Mouse (Mus musculus) large intestine, adult 2 months (tissue): Measurements from ENCODE around the gene Ppard. TPM values are rescaled to one million over a fixed set of nuclear protein-coding genes. Genes with fewer than 3 reads are reported as not detected.
A peak's percentile ranks its signal among the peaks of the same experiment; 100 is the strongest.
"Not testable (repeated sequence)": the region's sequence is repeated elsewhere in the genome, so short reads cannot be mapped to it uniquely, and the experiment has no call there.

ENCODE experiments used
- DNase-seq: peaks from one replicate; pipeline ENCODE4 v3.0.0-alpha.2; 2012; ENCODE audit warnings: low read depth, low spot score
- WGBS: fragments of 180-500 bp; shearing (Covaris S2); methylation state at CpG from one replicate; pipeline ENCODE4 v1.1.7; 2018; 5-methylcytosine and 5-hydroxymethylcytosine counted together
- polyA plus RNA-seq: library from polyadenylated mRNA; depleted of rRNA; stranded (reverse); fragments of >200 nt; gene quantifications from 2 replicates; pipeline ENCODE4 v1.2.3, GENCODE M21; 2012

The Ppard gene
- polyA plus RNA-seq, 1 experiment, result 139 TPM

- not testable (repeated sequence) for DNase-seq
Observed at GRCm38 (mm10) chr17:28222463-28222862, 10.0 kb upstream of the Ppard start.

GRCm38 (mm10) chr17:28223561-28224391, 8.7 kb upstream of the Ppard start:
- DNase-seq, result peak; percentile 94
- 1% methylated on average over 46 of the region's 46 CpGs for WGBS

More at GRCm38 (mm10) chr17:28222463-28222862, 10.0 kb upstream of the Ppard start:
- 92% methylated on average over 10 of the region's 10 CpGs for WGBS

DNA sequence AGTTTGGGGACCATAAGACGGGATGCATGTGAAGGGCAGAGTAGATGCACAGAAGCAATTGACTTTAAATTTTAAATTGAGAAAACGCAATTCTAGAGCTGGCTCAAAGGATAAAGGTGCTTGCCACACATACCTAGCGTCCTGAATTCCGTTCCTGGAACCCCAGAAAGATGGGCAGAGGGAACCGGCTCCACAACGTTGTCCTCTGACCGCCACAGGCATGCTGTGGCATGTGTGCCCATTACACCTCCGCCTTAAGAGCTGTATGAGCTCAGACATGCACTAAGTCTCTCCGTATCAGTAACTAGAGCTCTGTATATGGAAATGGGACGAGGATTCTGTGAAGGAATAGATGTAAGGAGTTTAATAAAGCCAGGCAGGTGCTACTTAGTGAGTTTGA, 7.9 kb upstream of the Ppard start:
- no peak for DNase-seq
- 77% methylated on average over 10 of the region's 10 CpGs for WGBS

DNA sequence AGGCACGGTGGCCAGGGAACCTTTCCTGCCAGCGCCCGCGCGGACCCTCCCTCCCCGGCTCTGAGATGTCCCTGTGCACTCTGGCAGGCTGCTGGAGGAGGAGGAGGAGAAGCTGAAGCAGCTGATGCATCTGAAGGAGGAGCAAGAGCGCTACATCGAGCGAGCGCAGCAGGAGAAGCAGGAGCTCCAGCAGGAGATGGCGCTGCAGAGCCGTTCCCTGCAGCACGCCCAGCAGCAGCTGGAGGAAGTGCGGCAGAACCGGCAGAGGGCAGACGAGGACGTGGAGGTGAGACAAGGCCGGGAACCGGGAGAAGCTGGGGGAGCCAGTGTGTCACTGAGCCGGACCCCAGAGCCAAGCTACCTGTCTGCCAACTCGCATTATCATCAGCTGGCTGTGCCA, 6.5 kb upstream of the Ppard start:
- WGBS, result 1% methylated on average over 21 of the region's 21 CpGs
- peak; percentile 74 for DNase-seq

- 32% methylated on average over 6 of the region's 6 CpGs for WGBS
Observed at GRCm38 (mm10) chr17:28230486-28230885, 2.0 kb upstream of the Ppard start.

DNA sequence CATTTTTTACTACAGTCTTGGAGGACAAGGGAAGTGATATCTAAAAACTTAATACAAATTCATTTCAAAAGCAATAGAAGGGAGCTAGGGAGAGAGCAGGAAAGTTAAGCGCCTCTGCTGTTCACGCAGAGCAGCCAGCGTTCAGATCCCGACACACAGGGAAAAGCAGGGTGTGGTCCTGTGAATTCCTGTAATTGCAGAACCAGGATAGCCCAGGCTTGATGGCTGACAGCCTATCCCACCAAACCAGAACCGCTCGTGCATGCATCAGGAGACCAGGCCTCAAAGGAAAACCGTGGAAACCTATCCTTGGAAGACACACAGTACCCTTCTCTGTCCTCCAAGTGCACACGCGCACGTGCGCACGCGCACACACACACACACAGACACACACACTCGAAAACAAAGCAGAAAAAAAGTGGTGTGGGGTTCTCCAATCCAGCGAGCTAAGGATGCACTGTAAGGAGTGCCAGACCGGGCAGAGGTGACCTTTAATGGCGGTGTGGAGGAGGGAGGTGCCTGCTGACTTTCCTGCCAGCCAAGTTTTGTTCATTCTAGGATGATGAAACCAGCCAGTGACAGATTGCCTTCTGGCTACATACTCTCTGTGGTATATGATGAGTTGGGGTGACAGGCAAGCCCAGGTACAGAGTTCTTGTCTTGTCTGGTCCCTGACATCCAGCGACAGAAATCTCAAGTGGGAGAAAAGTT, 1.3 kb upstream of the Ppard start:
- WGBS, result 74% methylated on average over 18 of the region's 18 CpGs
- no peak for DNase-seq

More at GRCm38 (mm10) chr17:28230486-28230885, 2.0 kb upstream of the Ppard start:
- DNase-seq, result no peak

DNA sequence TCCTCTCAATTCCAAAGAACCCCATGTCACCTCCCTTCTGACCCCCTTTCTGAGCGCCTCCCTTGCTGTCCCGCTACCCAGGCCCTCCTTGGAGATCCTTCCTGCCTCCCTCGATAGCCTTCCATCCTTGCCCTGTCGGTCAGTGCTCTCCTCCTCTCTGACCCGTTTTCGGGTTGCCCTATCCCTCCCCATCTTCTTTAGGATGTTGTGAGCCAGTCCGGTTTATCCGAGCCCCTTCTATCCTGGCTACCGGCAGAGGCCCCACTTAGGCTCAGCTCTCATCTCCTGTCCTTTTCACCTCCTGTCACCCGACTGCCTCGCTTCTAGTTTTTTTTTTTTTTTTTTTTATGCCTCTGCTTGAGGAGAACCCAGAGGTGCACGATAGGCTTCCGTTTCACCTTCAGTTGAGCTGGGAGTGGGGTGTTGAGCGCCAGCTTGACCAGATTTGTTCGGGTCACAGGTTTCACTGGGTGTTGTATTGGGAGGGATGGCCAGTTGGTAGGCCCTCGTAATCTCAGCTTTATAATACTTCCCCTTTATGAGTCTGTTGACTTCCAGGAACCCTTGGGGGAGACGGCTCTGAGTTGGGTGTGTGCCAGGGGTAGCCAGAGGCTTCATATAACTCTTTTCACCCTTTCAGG, 711 bp downstream of the Ppard start:
- DNase-seq, result no peak
- under 1% methylated on average over 17 of the region's 17 CpGs for WGBS

GRCm38 (mm10) chr17:28234641-28235040, 2.1 kb downstream of the Ppard start:
- WGBS, result 62% methylated on average over 5 of the region's 5 CpGs

DNA sequence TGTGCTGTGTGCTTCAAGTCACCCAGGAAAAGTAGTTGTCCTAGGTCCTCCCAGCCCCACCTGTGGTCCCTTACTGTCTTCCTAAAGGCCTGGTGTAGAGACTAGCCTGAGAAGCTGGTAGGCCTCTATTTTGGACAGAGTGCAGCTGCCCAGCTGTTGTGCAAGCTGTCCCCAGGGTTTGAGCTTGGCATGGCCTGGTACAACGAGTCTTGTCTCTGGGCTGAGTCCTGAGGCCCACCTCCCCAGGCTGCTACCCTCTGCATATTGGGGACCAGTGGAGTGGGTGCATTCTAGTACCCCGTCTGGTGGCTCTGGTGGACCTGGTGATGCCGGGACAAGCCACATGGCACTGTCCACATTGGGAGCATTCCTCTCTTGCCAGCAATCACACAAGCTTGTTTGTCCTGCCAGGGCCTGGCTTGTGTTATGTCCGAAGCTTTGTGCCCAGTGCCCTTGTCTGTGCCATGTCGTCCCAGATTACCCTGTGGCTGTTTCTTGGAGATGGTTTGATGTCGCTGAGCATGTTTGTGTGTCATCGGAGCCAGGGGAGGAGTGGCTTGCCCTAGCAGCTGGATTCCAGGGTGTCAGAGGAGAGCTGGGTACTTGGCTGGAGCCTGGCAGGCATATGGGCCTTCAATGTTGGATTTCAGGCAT, 3.6 kb downstream of the Ppard start:
- WGBS, result 39% methylated on average over 7 of the region's 7 CpGs
- DNase-seq, result no peak

More at GRCm38 (mm10) chr17:28234641-28235040, 2.1 kb downstream of the Ppard start:
- DNase-seq, result no peak

GRCm38 (mm10) chr17:28236636-28237015, 4.1 kb downstream of the Ppard start:
- WGBS, result 44% methylated on average over 4 of the region's 4 CpGs
- no peak for DNase-seq

DNA sequence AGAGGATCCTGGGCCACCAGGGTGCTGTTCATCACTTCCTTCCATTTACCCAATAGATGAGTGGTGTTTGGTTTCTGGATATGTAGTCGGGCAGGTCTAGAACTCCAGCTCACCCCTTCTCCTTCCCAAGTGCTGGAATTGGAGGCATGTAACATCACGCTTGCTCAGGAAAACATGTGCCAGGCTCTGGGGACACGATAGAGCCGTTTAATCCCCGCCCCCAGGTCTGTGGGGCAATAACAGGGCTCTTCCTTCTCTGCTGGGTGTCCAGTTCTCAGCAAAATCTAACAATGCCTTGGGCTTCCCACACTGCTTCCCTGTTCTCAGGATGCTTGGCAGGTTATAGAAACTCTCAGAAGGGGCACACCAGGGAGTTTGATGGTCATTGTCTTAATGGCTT, 4.9 kb downstream of the Ppard start:
- WGBS, result 55% methylated on average over 5 of the region's 5 CpGs
- DNase-seq, result no peak

DNA sequence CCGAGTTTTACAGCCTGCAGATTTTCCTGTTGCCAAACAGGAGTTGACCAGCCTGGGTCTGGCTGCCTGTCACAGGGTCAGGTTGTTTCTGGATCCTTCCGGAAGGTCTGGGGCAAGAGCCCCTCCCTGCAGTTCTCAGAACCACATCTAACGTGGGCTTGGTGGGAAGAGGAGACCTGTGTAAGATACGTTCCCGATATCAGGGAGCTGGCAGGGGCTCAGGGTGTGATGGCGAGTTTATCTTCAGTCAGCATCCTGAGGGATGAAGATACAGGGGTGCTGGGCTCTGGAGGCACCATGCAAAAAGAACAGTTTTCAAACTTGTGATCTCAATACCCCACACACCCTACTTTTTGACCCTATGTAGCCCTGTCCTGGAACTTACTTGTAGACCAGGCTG, 5.4 kb downstream of the Ppard start:
- DNase-seq, result no peak
- WGBS, result 79% methylated on average over 6 of the region's 6 CpGs

DNA sequence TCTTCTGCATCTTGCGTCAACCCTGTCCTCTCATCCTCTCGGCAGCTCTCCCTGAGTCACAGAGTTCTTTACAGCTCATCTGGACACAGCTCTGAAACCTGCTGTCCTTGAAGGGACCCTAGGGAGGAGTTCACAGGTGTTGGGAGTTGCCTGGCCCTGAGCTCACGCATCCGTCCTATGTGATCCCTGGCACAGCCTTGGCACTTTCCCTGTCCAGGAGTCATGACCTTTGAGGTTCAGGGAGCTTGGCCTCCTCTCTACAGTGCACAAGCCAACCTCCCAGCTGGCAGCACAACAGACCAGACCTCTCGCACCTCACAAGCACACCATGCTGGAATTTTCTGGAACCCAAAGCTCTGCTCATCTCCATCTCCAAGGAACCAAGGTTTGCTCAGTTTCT, 8.3 kb downstream of the Ppard start:
- DNase-seq, result no peak
- WGBS, result 86% methylated on average over 5 of the region's 5 CpGs

- no peak for DNase-seq
- WGBS, result 82% methylated on average over 6 of the region's 6 CpGs
Observed at GRCm38 (mm10) chr17:28242296-28242695, 9.8 kb downstream of the Ppard start.

- no peak for DNase-seq
- 81% methylated on average over 6 of the region's 6 CpGs for WGBS
Observed at GRCm38 (mm10) chr17:28244214-28244613, 11.7 kb downstream of the Ppard start.

GRCm38 (mm10) chr17:28244714-28245113, 12.2 kb downstream of the Ppard start:
- DNase-seq, result no peak
- 51% methylated on average over 6 of the region's 6 CpGs for WGBS

DNA sequence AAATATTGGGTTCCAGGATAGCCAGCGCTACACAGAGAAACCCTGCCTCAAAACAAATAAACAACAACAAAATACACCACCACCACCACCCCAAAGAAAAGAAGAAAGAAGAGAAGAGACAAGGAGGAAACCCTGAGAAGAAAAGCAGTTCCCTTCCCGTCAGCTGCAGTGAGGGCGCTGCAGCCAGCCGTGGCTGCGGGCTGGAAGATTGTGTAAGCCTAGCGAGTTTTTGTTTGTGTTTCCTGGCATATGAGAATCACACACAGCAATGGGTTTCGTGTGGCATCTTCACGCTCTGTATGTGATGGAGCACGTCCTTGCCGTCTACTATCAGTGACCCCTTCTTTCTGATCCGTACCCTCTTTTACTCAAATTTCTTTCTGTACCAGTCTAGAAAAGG, 14.1 kb downstream of the Ppard start:
- no peak for DNase-seq
- 69% methylated on average over 11 of the region's 11 CpGs for WGBS

DNA sequence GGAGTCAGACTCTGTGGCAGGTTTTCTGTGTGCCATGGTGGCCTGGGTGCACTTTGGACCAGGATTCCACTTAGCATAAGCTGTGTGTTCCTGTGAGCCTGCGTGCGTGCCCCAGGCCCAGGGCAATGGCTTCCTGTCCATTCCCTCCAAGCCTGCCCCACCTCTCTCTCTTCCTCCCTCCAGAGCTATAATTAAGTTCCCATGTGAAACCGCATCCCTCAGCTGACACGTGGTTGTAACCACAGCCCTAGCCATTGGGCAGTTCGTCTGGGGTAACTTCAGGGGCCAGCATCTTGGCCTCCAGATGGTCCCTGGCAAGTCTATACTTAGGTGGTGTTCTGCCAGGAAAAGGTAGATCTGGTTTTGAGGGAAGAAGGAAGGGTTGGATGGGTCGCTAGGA, 15.1 kb downstream of the Ppard start:
- no peak for DNase-seq
- WGBS, result 50% methylated on average over 6 of the region's 6 CpGs

DNA sequence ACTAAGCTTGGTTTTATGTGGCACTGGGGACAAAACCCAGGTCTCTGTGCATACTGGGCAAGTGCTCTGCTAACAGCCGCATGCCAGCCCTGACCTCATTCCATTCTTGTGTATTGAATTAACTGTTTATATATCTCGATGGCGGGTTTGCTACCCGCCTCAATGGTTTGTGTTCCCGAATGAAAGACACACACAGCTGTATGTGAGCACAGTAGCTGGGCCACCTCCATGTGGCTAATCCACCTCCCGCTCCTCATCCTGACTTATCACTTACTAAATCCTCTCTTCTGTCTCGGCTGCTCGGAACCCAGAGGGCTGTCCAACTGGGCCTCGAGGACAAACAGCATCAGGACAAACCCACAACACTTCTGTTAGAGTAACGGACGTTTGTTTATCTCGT, 16.6 kb downstream of the Ppard start:
- DNase-seq, result no peak
- 65% methylated on average over 12 of the region's 12 CpGs for WGBS
